Mouse (Mus musculus) cortical plate, adult 2 months (tissue): ENCODE data around the gene Gm49601.

ENCODE experiments used
- CTCF ChIP-seq: fragments of 200-500 bp; IDR thresholded peaks from 2 replicates; pipeline ENCODE4 v1.5.1; 2011; ENCODE audit warnings: mild to moderate bottlenecking, control low read depth, low read length; ENCODE audit not compliant: insufficient read depth; ENCODE audit errors: extremely low read depth
- POLR2A ChIP-seq: fragments of 200-500 bp; IDR thresholded peaks from 2 replicates; pipeline ENCODE4 v1.6.1; 2011; ENCODE audit warnings: mild to moderate bottlenecking, low read length, control low read depth; ENCODE audit not compliant: insufficient read depth; ENCODE audit errors: extremely low read depth

DNA sequence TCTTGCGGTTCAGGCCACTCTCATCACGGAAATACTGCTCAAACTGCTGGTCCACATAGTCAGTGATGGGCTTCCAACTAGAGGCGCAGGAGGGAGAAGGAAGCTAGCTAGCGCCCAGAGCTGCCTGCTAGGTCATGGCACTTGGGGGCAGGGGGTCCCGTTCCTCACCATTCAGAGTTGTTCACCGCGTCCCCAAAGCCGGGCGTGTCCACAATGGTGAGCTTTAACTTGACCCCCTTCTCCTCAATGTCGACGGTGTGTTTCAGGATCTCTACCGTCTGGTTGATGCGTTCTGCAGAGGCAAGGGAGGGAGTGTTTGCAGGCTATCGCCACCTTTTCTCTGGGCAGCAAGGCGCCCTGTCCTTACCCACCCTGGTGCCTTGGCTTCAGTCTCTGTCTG is 1.6 kb downstream of the Gm49601 start:
- TF ChIP-seq CTCF (no peak), POLR2A (no peak)
